Mouse (Mus musculus): ENCODE data around the gene C1rl. TPM values are rescaled to one million over a fixed set of nuclear protein-coding genes. Genes with fewer than 3 reads are reported as not detected.

C1rl gene
- total RNA-seq (2021), result under 1 TPM; 0.18 to 0.20 TPM

GRCm38 (mm10) chr6:124492842-124493561 is at the start of gene C1rl:
Gene C1rl, plus strand, starts transcription at chr6:124493113.
- intact Hi-C loops (cut with DNase I), result no loop called here
- peak; percentile 41 for DNase-seq

DNA sequence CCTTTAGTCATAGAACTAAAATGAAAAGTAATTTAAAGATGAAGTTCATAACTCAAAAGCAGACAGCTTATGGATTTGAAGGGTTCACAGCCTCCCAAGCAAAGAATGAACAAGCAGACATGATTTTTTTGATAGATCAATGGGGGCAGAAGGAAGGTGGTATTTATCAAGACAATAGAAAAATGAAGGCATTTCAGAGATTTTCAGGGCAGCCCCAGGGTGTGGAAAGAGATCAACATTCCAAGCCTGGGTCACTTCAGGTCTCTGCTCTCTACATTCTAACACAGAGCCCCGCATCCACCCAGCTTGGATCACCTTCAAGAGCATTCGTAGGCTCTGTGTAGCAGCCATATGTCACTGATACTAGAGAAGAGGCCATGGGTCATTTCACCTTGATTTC is 49.6 kb upstream of the C1rl start:
- intact Hi-C loops (cut with DNase I), result no loop called here
- DNase-seq, result no peak

DNA sequence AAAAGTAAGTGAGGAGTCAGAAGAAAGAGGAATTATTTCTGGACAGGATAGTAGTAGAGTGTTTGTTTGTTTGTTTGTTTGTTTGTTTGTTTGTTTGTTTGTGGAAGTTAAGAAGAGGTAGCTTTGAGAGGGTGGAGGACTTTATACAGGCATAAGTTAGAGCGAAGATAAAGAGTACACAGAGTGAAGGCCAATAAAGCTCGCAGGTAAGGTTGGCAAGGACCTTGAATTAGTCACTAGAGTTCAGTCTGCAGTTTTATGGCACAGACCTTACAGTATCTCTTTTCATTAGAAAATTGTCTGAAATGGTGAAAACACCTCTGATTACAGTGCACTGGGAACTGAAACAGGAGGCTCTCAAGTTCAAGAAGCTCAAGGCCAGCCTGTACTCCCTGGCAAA is 46.9 kb upstream of the C1rl start:
- no peak for DNase-seq
- intact Hi-C loops (cut with DNase I), result no loop called here

DNA sequence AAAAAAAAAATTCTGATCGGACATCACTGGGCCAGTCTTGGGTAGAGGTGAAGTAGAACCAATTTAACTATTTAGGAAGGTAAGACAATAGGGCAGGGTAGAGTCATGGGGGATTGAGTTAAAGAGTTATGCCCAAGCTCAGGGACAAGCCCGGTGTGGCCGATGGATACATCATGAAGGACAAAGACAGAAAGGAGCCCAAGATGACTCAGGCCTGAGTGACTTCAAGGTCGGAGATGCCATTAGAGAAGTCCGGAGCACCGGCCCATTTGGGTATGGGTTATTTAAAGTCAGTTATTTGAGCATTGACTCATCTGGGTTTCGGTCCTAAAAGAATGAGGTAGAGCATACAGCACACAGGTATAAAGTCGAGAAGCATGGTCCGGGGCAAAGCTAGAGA is 46.5 kb upstream of the C1rl start:
- intact Hi-C loops (cut with DNase I), result no loop called here
- no peak for DNase-seq

DNA sequence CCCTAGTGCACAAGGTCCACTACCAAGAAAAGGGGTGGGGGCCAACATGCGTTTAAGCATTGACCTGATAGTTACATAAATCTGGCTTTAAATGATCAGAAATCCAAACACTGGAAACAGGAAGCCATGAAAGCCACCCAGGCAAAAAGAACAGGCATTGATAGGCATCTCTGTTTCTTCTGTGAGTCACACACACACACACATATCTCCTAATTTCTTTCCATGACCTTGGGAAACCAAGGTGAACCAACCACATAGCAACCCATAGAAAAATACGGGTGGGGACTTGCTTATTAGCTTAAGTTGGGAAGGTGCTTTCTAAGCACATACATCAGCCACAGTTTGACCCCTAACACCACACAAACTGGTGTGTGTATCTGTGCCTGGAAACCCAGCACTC is 45.6 kb upstream of the C1rl start:
- intact Hi-C loops (cut with DNase I), result no loop called here
- no peak for DNase-seq

DNA sequence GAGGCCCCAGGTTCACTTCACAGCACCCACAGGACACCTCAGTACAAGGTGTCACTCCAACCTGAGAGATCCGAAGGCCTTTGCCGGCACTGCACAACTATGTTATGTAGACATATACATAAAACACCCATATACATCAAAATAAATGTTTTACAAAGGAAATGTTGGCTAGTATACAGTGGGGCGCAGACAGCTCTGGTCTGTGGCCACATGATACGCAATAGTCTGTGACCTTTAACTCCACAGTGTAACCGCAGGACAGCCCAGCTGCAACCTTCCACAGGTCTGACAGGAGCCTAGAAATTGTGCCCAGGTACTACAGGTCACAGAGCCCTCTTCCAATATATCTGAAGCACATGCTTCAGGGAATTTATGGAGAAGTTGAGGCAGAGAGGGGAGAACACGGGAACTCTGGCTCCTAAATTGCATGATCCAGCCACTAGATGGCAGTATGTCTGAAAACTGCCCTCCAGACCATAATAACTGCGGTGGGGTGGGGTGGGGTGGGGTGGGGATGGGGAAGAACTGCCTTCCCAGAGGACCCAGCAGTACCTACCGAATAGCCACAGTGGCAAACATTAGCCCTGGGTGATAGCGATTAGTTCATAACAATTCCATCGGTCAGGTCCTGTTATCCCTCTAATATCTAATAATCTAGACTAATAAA is 44.6 kb upstream of the C1rl start:
- no peak for DNase-seq
- intact Hi-C loops (cut with DNase I), result no loop called here

DNA sequence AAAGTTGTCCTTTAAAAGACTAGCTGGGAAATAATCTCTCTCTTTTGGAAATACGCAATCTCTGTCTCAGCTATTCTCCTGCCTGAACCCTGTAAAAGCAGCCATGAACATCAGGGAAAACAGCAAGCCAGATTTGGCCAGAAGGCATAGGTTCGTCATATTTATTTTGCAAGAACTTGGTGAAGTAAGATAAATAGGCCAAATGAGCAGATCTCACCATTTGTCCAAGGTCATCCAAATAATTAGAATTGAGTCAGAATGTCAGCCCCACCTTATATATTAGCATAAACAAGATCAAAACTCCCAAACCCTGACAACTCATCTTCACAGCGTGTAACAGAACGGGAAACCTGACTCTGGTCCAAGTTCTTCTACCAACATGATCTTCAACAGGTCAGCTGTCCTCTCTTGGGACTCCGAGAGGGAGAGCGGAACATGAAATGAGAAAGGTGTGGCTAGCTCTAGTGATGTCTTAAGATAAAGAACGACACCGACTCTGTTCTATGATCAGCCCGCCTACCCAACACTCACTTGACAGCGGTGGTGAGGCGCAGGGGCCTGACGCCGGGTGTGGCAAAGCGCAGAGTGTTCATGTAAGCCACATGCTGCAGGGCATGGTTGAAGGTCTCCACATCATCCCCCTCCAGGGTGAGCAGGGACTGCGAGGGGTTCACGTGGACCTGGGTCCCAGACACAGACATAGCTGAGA is 43.8 kb upstream of the C1rl start:
- intact Hi-C loops (cut with DNase I), result no loop called here
- DNase-seq, result no peak

- intact Hi-C loops (cut with DNase I), result no loop called here
- no peak for DNase-seq
Measured at GRCm38 (mm10) chr6:124449668-124450383, 43.1 kb upstream of the C1rl start.

DNA sequence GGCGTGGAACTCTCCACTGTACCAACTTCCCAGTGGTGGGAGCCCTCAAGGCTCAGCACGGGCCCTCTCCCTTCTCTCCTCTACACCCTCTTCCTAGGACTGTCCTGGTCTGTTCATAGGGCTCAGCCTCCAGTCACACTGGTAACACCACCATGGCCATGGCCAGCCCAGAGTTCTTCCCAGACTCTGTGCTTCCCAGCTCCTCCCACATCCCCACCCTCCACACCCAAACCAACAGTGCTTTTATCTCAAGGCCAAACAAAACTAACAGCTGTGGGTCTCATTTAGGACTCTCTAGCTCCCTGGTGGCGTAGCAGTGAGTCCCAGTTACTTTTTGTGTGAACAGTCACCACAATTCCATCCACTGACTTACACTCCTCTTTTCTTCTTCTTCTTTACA is 40.9 kb upstream of the C1rl start:
- intact Hi-C loops (cut with DNase I), result no loop called here
- DNase-seq, result no peak

DNA sequence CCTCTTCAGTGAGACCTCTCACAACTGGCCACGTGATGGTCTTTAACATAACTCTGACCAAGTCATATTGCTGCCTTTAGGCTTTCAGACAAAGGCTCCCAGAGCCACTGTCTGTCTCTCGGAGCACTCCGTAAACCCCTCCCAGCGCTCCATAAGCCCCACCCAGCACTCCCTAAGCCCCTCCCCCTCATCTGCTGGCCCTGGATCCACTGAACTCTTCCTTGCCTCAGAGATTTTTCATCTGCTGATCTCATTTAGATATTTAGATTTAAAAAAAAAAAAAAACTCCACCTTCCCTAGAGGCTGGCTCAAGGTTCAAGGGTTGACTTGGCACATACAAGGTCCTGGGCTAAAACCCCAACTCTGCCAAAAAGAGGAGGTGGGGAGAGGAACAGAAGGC is 39.2 kb upstream of the C1rl start:
- DNase-seq, result no peak
- intact Hi-C loops (cut with DNase I), result no loop called here

GRCm38 (mm10) chr6:124456243-124456642 is 36.7 kb upstream of the C1rl start:
- DNase-seq, result no peak
- intact Hi-C loops (cut with DNase I), result no loop called here

DNA sequence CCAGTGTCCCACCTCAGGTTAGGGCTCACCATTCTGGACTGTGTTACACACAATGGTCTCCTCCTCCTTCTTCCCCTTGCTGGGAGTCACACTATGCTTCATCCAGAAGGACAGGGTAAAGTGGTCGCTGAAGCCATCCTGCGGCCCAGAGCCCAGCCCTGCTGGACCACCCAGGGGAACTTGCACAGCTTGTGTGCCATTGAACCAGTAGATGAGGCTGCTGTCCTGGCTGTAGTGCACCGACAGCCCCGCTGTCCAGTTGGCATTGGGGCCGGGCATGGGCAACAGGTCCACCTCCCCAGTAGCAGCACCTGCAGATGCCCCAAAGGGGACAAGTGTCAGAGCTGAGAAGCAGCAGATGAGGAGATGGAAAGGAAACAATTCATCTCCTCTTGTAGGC is 35.1 kb upstream of the C1rl start:
- intact Hi-C loops (cut with DNase I), result no loop called here
- no peak for DNase-seq

GRCm38 (mm10) chr6:124458505-124458904 is 34.4 kb upstream of the C1rl start:
- DNase-seq, result peak; percentile 63
- intact Hi-C loops (cut with DNase I), result no loop called here

- intact Hi-C loops (cut with DNase I), result no loop called here
- DNase-seq, result no peak
Measured at GRCm38 (mm10) chr6:124459388-124459787, 33.5 kb upstream of the C1rl start.

- DNase-seq, result no peak
- intact Hi-C loops (cut with DNase I), result no loop called here
Measured at GRCm38 (mm10) chr6:124463881-124464291, 29.0 kb upstream of the C1rl start.

GRCm38 (mm10) chr6:124464305-124465271 is 28.3 kb upstream of the C1rl start, which contains the start of gene Clstn3:
Gene Clstn3, minus strand, starts transcription at chr6:124464794.
- peak; percentile 93 for DNase-seq
- intact Hi-C loops (cut with DNase I), result no loop called here

DNA sequence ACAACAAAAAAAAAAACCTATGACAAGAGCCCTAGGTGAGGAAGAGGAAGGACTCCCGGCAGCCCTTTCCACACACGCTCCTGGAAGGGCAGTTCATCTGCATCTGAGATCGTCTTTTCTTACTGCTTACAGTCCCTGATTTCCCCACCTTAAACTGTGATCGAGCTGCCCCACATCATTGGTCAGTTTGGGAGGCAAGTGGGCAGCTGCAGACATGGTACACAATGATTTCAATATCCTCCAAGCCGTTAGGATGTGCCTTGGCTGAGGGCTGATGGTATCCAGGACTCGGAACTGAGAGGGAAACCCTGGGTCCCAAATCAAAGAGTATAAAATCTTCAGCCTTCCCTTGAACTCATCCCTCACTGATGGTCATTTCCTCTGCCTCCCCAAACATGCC is 27.6 kb upstream of the C1rl start:
- no peak for DNase-seq
- intact Hi-C loops (cut with DNase I), result no loop called here

DNA sequence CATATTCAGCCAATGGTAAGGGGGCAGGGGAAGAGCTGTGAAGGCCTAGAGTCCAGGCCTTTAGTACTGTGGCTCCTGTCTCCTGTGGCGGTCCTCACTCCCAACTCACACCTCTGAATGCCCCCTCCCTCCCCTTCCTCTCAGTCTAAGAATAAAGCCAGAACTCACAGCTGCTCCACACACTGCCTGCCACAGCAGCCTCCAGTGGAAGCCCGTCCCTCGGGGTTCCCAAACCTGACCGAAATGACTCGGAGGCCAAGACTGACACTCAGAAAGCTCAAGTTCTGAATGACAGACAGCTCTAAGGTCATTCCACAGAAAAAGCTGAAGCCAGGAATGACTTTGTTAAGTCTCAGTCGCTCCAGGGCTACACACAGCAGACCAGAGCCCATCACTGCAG is 27.2 kb upstream of the C1rl start:
- intact Hi-C loops (cut with DNase I), result no loop called here
- DNase-seq, result no peak

DNA sequence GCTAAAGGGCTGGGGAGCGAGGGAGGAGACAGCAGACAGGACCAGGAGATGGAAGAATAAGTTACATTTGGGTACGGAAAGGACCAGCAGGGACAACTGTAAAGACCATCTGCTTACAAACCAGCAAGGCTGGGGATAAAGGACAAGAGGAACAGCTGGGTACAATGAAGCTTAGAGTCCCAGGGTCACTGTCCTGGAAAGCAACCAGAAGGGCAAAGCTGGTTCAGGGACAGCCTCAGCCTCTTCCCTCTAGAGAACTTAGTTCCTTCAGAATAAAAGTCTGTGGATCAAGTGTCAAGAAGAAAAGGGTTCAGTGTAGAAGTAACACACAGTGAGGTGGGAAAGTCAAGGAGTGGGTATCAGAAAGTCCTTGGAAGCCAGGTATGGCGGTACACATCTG is 21.8 kb upstream of the C1rl start:
- no peak for DNase-seq
- intact Hi-C loops (cut with DNase I), result no loop called here
